Mouse (Mus musculus) lung, adult 2 months (tissue): ENCODE data around the gene Pax3.

Experiments used
- CTCF ChIP-seq: fragments of 200-500 bp; IDR thresholded peaks from 2 replicates; pipeline ENCODE4 v1.5.1; 2011; ENCODE audit warnings: mild to moderate bottlenecking, low read length, control low read depth; ENCODE audit not compliant: insufficient read depth
- POLR2A ChIP-seq: fragments of 200-500 bp; IDR thresholded peaks from 2 replicates; pipeline ENCODE4 v1.6.1; 2011; ENCODE audit warnings: low read depth, mild to moderate bottlenecking, control low read depth, low read length, borderline replicate concordance; ENCODE audit errors: extremely low read depth

- TF ChIP-seq CTCF (no peak), POLR2A (no peak)
Observed at GRCm38 (mm10) chr1:78093619-78094018, 103.3 kb downstream of the Pax3 start.
